Mouse (Mus musculus) CH12.LX (cell line): ENCODE results near the gene Fkbp9. TPM values are rescaled to one million over a fixed set of nuclear protein-coding genes. Genes with fewer than 3 reads are reported as not detected.

ENCODE experiments used
- DNase-seq: peaks from one replicate; pipeline ENCODE4 v3.0.0-alpha.2; 2013; ENCODE audit errors: extremely low read depth
- H3K27ac ChIP-seq: 2 replicates; pipeline ENCODE4 v1.5.1; 2012; ENCODE audit warnings: low read depth, mild to moderate bottlenecking, control low read depth, moderate library complexity; ENCODE audit not compliant: insufficient read depth
- H3K27me3 ChIP-seq: replicated peaks from 2 replicates; pipeline ENCODE3; 2012; ENCODE audit warnings: inconsistent platforms
- H3K36me3 ChIP-seq, 2 experiments: replicated peaks in 1 of 2; 2 replicates each; pipeline versions ENCODE3 to v1.6.1; 2012; ENCODE audit warnings: inconsistent platforms in 1 of 2, low read length in 1 of 2, mild to moderate bottlenecking in 1 of 2, mixed read lengths in 1 of 2, moderate library complexity in 1 of 2; ENCODE audit not compliant: control insufficient read depth in 1 of 2, insufficient read depth in 1 of 2
- H3K4me1 ChIP-seq, 2 experiments: 2 replicates each; pipeline ENCODE4 v1.6.1; 2012; ENCODE audit warnings: inconsistent platforms in 1 of 2, moderate library complexity in 1 of 2; ENCODE audit not compliant: insufficient read depth in 2 of 2, control insufficient read depth in 1 of 2
- H3K4me2 ChIP-seq: 2 replicates; pipeline ENCODE4 v1.6.1; 2012; ENCODE audit warnings: low read depth, mild to moderate bottlenecking, control low read depth; ENCODE audit not compliant: poor library complexity, insufficient read depth, severe bottlenecking
- H3K4me3 ChIP-seq, 3 experiments: fragments of 150-350 bp in 1 of 3; sonication (generic) in 1 of 3; replicated peaks in 1 of 3; 2 replicates each; pipeline versions ENCODE3 to v1.5.1; 2011 to 2012; ENCODE audit warnings: low read depth in 2 of 3, low read length in 2 of 3, mild to moderate bottlenecking in 2 of 3, moderate library complexity in 2 of 3, control low read depth in 1 of 3, improper control_type of control experiment in 1 of 3, inconsistent platforms in 1 of 3, mixed read lengths in 1 of 3; ENCODE audit not compliant: poor library complexity in 1 of 3
- H3K79me2 ChIP-seq: replicated peaks from 2 replicates; pipeline ENCODE4 v1.6.1; 2012; ENCODE audit warnings: mild to moderate bottlenecking, moderate library complexity; ENCODE audit not compliant: control insufficient read depth, poor library complexity, insufficient read depth, severe bottlenecking; ENCODE audit errors: extremely low read depth
- H3K9ac ChIP-seq: 2 replicates; pipeline ENCODE4 v1.6.1; 2012; ENCODE audit warnings: low read depth, mild to moderate bottlenecking, control low read depth, moderate library complexity; ENCODE audit not compliant: insufficient read depth
- H3K9me3 ChIP-seq: replicated peaks from 2 replicates; pipeline ENCODE3; 2012; ENCODE audit warnings: low read length, inconsistent platforms, mixed read lengths
- CTCF ChIP-seq, 2 experiments: IDR thresholded peaks in 1 of 2; conservative IDR thresholded peaks in 1 of 2; 2 replicates each; pipeline ENCODE4 v1.5.1; 2011 to 2012; ENCODE audit warnings: low read depth in 2 of 2, low read length in 2 of 2, improper control_type of control experiment in 1 of 2, inconsistent platforms in 1 of 2, mild to moderate bottlenecking in 1 of 2, moderate library complexity in 1 of 2
- E2F4 ChIP-seq: IDR thresholded peaks from 2 replicates; pipeline ENCODE4 v1.6.1; 2011; ENCODE audit warnings: low read depth, low read length, improper control_type of control experiment; ENCODE audit not compliant: insufficient replicate concordance
- EP300 ChIP-seq: IDR thresholded peaks from 2 replicates; pipeline ENCODE4 v1.6.1; 2011; ENCODE audit warnings: low read length, improper control_type of control experiment
- GABPA ChIP-seq: IDR thresholded peaks from 2 replicates; pipeline ENCODE4 v1.6.1; 2012; ENCODE audit warnings: low read depth, low read length, improper control_type of control experiment, inconsistent platforms; ENCODE audit not compliant: insufficient replicate concordance
- MEF2A ChIP-seq: IDR thresholded peaks from 2 replicates; pipeline ENCODE4 v1.6.1; 2014; ENCODE audit warnings: low read depth, mild to moderate bottlenecking, inconsistent platforms, low read length, improper control_type of control experiment, borderline replicate concordance
- NRF1 ChIP-seq: IDR thresholded peaks from 2 replicates; pipeline ENCODE4 v1.6.1; 2014; ENCODE audit warnings: low read depth, mild to moderate bottlenecking, inconsistent platforms, low read length, improper control_type of control experiment, moderate library complexity
- POLR2AphosphoS2 ChIP-seq: IDR thresholded peaks from 2 replicates; pipeline ENCODE4 v1.6.1; 2011; ENCODE audit warnings: low read depth, low read length, improper control_type of control experiment
- RAD21 ChIP-seq: IDR thresholded peaks from 2 replicates; pipeline ENCODE4 v1.6.1; 2011; ENCODE audit warnings: low read depth, mild to moderate bottlenecking, low read length, improper control_type of control experiment, moderate library complexity
- SMC3 ChIP-seq: IDR thresholded peaks from 2 replicates; pipeline ENCODE4 v1.6.1; 2011; ENCODE audit warnings: low read depth, low read length, improper control_type of control experiment
- TBP ChIP-seq: conservative IDR thresholded peaks from 2 replicates; pipeline ENCODE4 v1.6.1; 2011; ENCODE audit warnings: low read depth, low read length, improper control_type of control experiment
- USF2 ChIP-seq: conservative IDR thresholded peaks from 2 replicates; pipeline ENCODE4 v1.6.1; 2011; ENCODE audit warnings: low read depth, low read length, improper control_type of control experiment
- ZC3H11A ChIP-seq: IDR thresholded peaks from 2 replicates; pipeline ENCODE4 v1.6.1; 2012; ENCODE audit warnings: low read depth, mild to moderate bottlenecking, inconsistent platforms, low read length, improper control_type of control experiment
- ZNF384 ChIP-seq: IDR thresholded peaks from 2 replicates; pipeline ENCODE4 v1.6.1; 2012; ENCODE audit warnings: low read depth, low read length, improper control_type of control experiment, inconsistent platforms
- dilution Hi-C: fragments of 300-500 bp; cut with MboI; formaldehyde crosslinking; loops from 2 replicates; pipeline ENCODE4 v1.14.3; 2020; ENCODE audit warnings: low sequenced_read_pairs; ENCODE audit not compliant: extremely low pct_unique_long_range_greater_than_20kb, extremely low pct_ligation_motif_present
- in situ Hi-C: fragments of 300-500 bp; cut with MboI; formaldehyde crosslinking; loops from 3 replicates; pipeline ENCODE4 v1.14.3; 2019; ENCODE audit warnings: low sequenced_read_pairs, low pct_ligation_motif_present, low pct_unique_long_range_greater_than_20kb, mixed read lengths
- polyA plus RNA-seq: library from polyadenylated mRNA; unstranded; fragments of >175 nt; gene quantifications from 2 replicates; pipeline ENCODE4 v1.2.1, GENCODE M21; 2012; ENCODE audit warnings: low read depth; ENCODE audit not compliant: insufficient read length
- total RNA-seq, 2 experiments: library from RNA; depleted of rRNA; stranded (reverse); fragments of 300-350 nt in 1 of 2; fragments of >200 nt in 1 of 2; gene quantifications; 2 replicates each; pipeline ENCODE4 v1.2.3; 2012 to 2014

Fkbp9 gene
- total and polyA plus RNA-seq, 3 experiments, result 0.07 to 1.7 TPM; not detected in 1

DNA sequence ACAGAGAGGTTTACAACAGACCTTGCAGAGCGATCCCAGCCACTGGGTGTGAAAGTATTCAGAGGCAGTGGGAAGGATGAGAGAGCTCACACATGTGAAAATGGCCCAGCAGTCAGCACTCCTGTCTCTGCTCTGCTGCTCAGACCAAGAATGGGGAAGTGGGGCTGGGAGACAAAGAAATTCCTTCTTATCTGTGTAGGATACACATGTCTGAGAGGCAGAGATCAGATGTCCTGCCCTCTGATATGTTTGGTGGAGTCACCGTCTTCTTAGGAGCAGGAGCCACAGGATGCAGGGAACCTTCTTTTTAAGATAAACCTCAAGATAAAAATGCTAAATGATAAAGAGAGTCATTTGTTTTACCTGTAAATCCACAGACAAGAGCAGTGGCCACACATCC, 38.2 kb downstream of the Fkbp9 start:
- dilution Hi-C loops (no loop called here), in situ Hi-C loops (no loop called here)
- TF ChIP-seq MEF2A, result no peak
- no peak for TF ChIP-seq TBP
- TF ChIP-seq E2F4, result no peak
- TF ChIP-seq SMC3, result no peak
- TF ChIP-seq POLR2AphosphoS2, result no peak
- no peak for TF ChIP-seq ZC3H11A
- TF ChIP-seq USF2, result no peak
- TF ChIP-seq ZNF384, result no peak
- no peak for TF ChIP-seq GABPA
- no peak for TF ChIP-seq NRF1
- DNase-seq, result no peak
- Histone ChIP-seq H3K9ac (no peak overlapping the region), H3K9me3 (no peaks in the 10 kb centered on the region), H3K79me2 (no peaks in the 10 kb centered on the region), H3K4me3 (no peak overlapping the region), H3K4me2 (no peak overlapping the region), H3K36me3 (no peaks in the 10 kb centered on the region), H3K4me1 (no peaks in the 10 kb centered on the region; a peak in 1 of 4 replicates), H3K27ac (no peak overlapping the region), H3K27me3 (no peaks in the 10 kb centered on the region)

DNA sequence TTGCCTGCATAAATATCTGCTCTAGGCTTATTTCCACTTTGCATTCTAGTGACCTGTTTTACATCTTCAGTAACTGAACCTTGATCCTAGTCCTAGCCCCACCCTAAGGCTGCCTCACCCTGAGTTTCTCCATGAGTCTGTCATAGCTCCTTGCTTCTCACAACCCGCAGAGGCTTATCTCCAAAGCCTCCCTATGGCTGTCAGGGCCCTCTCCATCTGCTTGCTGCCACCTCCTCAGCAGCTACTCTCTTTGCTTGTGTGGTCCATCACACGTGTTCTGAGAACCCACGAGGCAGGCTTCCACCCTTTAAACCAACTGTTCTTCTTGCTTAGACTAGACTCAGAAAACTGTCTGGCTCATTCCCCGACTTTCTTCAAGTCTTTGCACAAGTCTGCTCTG, 45.0 kb downstream of the Fkbp9 start:
- DNase-seq, result no peak
- no peaks in the 10 kb centered on the region for H3K4me1 ChIP-seq
- dilution Hi-C loops, result no loop called here

DNA sequence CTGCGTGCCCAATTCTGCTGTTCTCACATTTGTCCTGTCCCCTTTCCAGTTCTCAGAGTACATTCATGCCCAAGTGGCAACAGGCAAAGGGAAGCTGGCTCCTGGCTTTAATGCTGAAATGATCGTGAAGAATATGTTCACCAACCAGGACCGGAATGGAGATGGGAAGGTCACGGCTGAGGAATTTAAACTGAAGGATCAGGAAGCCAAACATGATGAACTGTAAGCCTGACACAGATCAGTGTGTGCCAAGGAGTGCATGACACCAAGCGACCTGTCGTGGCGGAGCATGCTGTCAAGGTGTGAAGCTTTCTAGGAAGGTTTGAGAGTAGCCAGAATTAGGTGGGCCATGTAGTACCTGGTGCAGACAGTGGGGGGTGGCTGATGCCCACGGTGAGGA, 46.1 kb downstream of the Fkbp9 start:
- H3K4me1 ChIP-seq, result no peaks in the 10 kb centered on the region
- H3K9me3 ChIP-seq, result no peaks in the 10 kb centered on the region
- no peak overlapping the region for H3K4me2 ChIP-seq
- H3K36me3 ChIP-seq, result peaks cover 0 to 22% of the 10 kb centered on the region in 2 experiments
- H3K27me3 ChIP-seq, result no peaks in the 10 kb centered on the region
- TF ChIP-seq TBP (no peak), RAD21 (peak; percentile 24; the same call in 1 of the 2 replicates), CTCF (conservative IDR thresholded peaks at IDR 0.05 in 1 of 2, IDR thresholded peaks at IDR 0.05 in 1 of 2; ENCODE audit: low read depth in 2 of 2, low read length in 2 of 2) (peak in 1 of 2 experiments; percentile 37; a peak in 1 of 4 replicates), POLR2AphosphoS2 (no peak), EP300 (no peak)
- TF ChIP-seq, all 38 proteins: peak for 2
- Histone ChIP-seq H3K27ac (no peak overlapping the region), H3K4me3 (no peak overlapping the region), H3K9ac (no peak overlapping the region), H3K79me2 (no peaks in the 10 kb centered on the region)
- in situ Hi-C loops (no loop called here), dilution Hi-C loops (no loop called here)
- peak; percentile 3 for DNase-seq

More for the DNA sequence above, 45.0 kb downstream of the Fkbp9 start:
- Histone ChIP-seq H3K79me2 (no peaks in the 10 kb centered on the region), H3K9me3 (no peaks in the 10 kb centered on the region), H3K36me3 (peaks cover 0 to 14% of the 10 kb centered on the region in 2 experiments), H3K9ac (no peak overlapping the region), H3K27me3 (no peaks in the 10 kb centered on the region), H3K4me2 (no peak overlapping the region), H3K27ac (no peak overlapping the region), H3K4me3 (no peak overlapping the region)
- in situ Hi-C loops, result no loop called here
- TF ChIP-seq SMC3, result no peak
